Mouse (Mus musculus): ENCODE results near the gene Notch2.
A peak's percentile ranks its signal among the peaks of the same experiment; 100 is the strongest.

Gene Notch2

DNA sequence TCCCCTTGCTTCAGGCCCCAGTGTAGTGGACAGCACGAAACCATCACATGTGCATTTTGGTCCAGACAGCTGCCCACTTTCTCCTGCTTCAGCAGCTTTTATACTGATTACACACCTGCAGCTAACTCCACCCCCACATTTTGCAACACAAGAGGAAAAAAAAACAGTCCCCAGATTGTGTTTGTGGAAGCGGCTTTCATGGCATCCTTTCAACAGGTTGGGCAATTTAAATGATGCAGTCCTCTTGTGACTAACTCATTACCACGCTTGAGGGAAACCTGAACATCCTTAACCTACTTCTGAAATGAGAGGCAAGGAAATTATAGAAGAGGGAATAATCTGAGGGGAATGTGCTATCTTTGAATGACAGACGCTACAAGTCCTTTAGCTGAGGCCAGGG is 15.0 kb upstream of the Notch2 start:
- DNase-seq, result peak; percentile 15

DNA sequence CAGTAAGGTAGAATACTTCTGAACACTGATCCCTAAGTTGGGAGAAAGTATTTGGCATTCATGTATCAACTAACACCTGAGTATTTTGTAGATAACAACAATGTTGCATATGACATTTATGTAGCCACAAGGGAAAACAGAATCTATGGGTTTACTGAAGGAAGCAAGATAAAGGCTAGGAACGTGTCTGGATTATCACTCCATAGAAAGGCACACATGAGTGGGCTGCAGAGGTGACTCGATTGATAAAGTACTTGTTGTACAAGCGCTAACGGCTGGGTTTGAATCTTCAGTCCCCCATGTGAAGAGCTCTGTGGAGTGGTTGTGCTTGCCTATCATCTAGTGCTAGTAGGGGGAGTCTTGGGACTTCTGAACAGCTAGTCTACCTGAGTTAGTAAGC is 9.8 kb upstream of the Notch2 start:
- DNase-seq, result no peak

DNA sequence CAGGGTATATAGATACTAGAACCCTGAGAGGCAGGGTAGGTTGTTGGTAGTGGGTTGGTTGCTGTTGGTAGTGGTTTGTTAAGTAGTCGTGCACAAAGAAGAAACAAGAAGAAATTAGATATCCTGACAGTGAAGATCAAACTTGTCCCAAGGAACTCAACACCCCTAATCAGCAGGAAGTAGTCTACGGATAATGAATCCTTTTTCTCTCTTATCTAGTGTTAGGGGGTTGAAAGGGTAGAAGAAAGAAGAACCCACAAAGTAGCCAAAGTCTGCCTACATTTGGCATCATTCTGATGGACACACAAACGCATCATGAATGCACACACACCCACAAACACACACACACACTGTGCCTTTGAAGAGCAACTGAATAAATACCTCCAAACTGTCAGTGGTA is 9.1 kb upstream of the Notch2 start:
- no peak for DNase-seq

DNA sequence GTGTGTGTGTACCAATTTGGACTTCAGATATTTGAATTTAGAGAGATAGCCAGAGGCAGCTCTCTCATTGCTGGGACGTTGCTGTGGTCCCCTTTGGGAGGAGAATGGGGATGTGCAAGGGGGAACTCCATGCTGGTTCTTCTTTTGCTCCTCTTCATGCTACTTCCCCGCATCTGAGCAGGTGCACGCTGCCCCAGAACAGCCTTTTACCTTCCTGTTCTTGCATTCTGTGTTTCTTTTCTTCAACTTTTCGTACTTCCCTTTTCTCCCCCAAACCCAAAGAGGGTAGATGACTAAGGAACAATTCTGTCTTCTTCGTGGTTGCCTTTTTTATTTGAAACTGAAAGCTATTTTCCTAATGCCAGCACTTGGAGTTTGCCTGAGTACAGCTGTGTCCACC is 8.0 kb upstream of the Notch2 start:
- no peak for DNase-seq

DNA sequence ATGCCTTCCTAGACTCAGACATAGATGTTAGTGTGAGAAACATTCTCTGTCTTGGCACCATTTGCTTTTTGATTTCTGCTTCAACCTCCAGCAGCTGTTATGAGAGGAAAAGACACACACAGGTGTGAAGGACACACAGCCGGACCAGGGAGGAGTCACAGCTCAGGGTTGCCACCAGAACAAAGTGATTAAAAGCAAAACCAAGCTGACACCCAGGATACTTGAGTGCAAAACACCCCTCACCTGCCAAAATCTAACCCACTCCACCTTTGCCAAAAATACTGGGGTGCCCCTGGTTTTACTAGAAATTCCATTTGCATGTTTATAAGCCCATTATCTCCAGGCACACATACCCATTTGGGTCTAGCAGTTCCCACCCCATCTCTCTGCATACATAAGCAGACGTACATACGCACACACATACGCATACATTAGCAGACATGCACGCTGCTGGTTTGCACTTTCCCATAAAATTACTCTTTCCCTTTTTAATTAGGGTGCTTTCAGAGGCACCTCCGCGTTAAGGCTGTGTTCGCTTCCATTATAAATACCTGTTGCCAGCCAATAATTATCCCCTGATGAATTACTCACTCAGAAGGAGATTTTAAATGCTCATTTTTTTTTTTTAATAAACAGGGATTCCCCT is 7.2 kb upstream of the Notch2 start:
- no peak for DNase-seq

DNA sequence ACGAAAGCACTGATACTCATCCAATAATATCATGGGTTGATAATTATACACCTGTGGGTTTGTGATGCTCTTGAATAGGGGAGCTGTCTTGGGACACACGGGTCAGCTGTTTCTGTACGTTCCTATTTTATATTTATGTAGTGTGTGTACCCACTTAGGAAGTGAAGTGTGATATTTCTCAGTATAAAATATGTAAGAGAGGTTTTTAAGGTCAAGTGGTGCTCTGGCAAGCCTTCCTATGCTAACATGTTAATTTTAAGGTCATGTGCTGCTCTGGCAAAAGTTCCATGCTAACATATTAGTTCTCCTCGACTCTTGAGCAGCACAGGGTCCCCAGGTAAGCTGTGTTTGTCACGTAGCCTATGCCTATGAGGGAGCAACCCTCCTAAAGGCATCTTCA is 6.4 kb upstream of the Notch2 start:
- no peak for DNase-seq

DNA sequence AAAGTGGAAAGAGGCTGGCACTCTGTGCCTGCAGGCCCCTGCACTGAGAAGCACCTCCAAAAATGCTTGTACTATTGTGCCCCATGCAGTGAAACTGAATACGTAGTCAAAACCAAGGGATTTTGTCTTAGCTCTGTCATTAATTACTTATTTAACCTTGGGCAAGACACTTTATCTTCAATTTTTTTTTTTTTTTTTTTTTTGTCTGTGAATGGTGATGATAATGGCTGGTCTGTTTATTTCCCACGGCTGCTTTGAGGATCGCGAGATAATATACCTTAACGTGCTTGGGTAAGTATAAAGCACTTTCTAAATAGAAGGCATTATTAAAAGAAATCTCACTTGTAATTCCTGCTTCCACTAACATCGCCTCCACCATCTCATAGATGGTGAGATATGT is 5.2 kb upstream of the Notch2 start:
- DNase-seq, result no peak

DNA sequence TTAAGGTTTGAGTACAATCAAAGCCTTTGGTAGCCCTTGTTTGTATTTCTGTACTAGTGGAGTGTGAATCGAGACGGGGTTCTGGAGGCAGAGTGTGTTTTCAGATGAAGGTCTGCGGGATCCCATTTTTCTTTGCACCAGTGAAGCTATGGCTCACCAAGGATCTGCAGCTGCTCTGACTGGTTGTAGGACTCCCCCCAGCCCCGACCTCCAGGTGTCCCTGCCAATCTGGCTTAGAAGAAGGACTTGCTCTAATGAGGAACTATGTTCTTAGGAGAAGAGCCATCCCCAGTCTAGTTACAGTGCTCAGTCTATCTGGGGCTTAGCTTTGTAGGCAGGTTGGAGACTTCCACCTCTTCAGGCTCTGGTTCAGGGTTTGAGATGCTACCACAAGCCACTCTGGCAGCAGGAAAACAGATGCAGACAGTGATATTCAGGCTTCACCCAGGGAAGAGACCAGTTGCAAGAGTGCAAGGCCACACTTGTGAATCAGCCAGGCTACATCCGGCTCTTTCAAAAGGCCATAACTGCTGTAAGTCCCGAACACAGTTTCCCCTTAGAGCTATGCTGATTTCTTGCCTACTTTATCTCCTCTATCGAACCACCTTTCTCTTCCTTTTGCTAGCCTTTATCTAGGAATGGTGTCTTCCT is 4.0 kb upstream of the Notch2 start:
- no peak for DNase-seq

DNA sequence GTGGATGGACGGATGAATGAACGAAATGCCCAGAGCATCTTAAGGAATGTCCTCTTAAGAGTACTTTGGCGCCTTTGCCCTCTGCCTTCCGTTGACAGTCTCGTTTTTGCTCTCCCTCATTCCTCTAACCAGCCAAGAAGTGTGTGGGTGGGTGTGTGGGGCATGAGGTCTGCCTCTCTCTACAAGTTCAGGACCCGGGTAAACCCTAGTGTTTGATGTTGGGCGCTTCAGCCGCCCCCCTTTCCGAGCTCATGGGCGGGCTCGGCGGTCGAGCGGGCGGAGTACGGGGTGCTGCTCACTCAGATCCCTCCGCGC is 284 bp upstream of the Notch2 start:
- no peak for DNase-seq

DNA sequence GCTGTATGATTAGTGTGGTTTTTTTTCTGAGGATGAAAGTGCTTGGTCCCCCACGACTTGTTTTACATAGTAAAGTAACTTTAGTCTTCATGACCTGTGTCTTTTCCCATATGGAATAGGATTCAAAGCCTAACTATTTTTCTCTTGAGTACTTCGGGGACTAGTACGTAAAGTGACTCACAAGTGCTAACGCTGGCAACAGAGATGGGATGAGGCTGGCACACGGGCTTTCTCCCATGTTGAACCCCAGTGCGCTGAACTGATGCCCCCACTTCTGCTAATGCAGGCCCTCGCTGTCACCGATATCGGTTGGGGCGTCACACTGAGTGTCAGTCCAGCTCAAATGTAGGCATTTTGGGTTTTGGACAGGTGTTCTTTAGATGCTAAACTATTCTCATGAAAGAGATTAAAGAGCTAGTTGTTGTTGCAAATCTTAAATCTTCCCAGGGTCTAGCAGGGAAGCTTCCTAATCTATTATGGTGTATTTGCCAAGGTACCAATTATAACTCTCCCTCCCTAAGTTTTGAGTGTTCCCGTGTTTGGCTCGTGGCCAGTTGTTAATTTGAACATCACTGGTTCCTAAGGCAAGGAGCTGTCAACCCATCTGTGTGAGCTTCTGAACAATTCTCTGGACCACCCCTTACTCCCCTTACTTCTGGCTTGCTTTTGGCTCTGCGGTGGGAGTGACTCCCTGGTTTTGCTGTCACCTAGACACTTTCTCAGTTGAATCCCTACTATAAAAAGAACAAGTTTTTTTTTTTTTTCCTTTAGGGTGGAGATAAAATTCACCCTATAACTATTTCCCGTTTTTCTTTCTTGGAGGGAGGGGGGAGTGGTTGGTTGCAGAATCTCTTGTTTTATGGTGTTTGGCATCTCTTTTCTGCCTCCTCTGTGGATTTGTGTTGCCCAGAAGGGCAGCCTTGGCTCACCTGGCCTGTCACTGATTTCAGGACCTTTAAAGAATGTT is 2.2 kb downstream of the Notch2 start:
- DNase-seq, result no peak

DNA sequence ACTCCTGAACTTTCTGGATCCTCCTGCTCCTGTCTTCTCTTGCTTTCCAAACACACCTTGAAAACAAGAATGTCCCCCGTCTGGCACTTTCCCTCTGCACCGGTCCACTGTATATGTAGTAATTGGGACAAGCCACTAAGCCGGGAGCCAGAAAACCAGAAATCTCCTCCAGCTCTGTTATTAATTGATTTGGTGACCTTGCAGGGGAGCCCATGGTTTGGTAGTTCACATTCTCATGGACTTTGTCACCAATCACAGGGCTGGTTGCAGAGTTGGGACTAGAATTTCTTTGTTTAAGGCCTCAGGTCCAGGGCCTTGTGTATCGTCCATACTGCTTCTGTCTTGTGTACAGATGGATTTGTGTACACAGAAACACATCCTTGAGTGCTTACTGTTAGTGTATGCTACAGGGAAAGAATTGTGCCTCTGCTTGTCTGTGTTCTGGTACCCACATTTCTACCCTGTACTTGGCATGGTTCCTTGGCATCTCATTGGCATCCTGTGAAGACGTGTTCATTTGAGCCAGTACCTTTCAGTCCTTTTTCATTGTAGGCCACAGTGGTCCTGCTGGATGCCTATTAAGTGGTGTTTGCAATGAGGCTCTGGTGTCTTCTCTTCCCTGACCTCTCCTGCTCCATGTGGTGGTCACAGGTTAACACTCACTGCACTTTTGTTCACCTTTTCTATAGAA is 3.7 kb downstream of the Notch2 start:
- no peak for DNase-seq

DNA sequence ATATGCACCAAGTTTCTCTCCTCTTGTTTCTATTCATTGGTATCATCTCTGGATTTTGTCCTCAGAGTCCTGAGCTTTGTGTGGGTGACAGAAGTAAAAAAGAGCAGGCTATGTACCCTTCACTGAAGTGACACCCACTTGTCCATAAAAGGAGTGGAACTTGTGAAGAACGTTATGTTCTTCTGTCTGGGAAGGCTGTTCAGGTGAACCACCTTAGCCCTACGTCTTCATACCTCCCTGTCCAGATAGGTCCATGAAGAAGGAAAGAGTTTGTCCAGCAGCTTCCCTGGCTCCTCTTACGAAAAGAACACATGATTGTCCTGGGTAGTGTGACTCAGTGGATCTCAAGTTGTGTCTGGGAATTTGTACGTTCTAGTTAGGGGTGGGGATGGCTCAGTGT is 4.9 kb downstream of the Notch2 start:
- no peak for DNase-seq

DNA sequence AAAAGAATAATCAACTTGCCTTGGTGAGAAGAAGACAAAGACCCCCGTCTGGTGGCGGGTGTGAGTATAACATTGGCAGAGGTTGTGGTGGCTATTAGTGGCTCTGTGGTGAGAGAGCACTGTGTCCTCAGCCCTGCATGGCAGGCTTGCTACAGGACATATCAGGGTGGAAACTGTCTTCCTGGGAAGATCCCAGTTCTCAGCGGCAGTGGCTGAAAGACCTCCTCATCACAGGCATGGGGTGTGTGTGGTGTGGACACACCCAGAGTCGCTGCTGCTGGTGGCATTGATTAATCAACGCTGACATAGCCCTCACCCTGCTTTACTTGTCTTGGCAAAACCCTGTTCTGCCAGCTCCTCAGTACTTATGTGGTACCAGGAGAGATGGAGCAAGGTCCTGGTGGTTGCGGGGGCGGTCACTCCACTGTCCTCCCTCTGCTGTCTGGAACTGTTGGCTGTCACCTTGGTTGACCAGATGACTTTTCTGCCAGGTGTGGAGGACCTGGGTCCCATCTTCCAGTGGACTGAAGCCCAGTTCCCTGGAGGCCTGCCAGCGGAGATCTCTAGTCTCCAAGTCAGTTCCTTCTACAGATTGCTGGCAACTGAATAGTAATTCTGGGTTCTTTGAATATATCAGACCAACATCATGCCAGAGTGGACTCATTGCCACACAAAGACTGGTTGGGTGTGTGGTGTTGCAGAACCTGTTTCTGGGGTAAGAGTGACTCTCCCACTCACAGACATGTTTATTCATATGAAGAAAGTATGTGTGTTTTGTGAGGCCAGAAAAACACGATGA is 7.3 kb downstream of the Notch2 start:
- DNase-seq, result no peak

DNA sequence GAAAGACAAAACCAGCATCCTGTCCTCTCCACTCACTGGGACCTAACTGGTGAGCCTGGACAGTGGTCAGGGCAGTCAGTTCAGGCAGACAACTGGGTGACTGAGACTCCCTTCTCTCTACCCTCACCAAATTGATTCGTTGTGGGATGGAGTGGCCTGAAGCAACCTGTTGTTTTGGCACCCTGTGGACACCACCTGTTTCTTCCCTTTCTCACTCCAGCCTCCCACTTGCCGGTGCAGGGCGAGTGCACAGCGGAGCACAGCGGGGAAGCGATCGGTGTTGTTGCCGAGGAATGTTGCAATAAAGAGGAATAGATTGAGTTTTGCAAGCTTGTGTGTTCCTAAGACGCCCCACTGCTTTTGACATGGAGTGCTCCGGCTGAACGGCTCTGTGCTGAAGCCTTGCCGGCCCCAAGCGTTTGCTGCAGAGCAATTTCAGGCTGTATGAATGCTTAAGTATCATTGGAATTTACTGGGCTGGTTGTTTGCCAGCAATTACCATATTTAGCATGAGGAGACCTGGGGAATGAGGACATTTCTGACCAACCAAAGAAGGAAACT is 11.0 kb downstream of the Notch2 start:
- DNase-seq, result peak; percentile 26

DNA sequence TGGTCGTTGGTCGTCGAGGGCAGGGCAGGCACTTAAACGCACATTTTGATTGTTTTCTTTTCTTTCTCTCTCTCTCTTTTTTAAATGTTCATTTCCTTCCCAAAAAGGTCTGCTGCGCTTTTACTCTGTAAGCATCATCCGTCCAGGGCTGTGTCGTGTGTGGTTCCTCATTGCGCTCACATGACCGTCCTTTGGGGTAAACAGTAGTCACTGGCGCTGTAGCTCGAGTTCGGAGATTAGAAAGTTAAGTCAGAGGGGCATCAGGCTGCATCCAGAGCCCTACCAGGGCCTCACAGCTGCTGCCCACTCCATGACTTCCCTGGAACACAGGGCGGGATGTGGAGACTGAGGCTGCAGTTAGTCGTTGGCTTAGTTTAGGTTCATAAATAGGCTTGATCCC is 12.2 kb downstream of the Notch2 start:
- no peak for DNase-seq

DNA sequence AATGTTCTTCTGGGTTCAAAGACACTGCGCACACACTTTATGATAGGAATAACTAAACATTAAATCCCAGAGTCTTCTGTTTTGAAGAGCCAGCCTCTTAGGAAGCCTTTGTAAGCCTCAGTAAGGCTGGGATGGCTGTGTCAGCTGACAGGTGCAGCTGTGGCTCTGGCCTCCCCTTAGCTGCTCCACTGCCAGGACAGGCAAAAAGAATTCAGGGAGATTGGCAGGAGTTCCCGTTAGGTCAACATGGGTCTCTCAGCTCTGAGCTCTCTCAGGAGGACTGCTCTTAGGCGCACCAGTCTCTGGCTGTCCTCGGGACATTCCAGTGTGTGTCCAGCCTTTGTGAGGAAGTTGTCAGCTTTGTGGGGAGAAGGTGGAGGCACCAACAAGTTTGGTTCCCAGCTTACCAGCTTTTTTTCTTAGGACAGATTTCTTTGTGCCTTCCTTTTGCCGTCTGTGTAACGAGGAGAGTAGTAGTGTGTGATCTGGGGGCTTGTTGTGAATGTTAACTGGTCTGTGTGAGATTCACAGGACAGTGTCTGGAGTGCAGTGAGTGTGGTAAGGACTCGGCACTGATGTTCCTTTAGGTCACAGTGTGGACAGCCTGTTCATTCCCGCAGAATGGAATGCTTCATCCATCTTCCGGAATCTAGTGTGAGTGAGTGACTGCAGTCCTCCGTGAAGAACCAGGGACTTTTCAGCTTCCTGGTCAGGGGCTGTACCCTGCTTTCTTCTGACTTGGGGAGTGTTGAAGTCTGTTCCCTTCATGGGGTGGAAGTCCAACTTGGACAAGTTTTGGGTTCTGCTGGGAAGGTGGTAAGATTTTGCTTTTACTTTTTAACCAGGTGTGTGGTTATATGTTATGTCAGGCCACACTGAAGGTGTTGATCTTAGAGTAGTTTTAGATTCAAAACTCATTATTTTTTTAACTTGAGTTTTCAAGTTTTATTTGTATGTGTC is 12.9 kb downstream of the Notch2 start:
- DNase-seq, result no peak

DNA sequence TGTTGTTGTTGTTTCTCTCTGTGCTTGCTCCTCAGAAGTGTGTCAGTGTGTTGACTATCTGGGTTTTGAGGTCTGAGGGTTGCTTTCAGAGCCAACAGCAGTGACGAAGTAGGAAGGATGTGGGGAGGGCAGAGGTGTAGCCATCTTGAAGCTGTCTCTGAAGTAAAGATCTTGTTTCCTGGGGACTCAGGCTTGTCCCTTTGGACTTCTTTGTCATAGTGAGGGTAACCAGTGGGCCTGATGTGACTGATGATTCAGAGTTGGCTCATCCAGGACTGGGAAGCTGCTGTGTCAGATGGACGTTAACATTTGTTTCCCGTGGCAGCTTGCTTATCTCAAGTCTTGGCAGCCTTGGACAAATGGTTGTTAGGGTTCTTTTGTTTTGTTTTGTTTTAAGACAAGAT is 14.0 kb downstream of the Notch2 start:
- no peak for DNase-seq

DNA sequence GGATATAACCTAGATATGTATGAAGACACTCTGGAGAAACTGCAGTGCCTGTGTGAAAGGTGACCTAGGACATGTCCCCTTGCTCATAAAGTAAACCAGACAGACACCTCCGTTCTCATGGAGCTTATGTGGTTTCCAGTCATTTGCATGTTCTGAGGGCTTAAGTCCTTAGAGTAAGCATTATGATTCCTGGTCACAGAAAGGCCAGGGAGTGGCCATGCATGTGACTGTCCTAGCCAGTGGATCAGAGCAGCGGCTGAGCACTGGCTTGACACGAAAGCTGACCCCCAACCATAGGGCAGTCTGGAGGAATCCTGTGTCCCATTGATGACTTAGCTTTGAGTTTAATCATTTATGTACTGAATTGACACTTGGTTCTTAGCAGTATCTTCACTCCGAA is 14.7 kb downstream of the Notch2 start:
- no peak for DNase-seq

DNA sequence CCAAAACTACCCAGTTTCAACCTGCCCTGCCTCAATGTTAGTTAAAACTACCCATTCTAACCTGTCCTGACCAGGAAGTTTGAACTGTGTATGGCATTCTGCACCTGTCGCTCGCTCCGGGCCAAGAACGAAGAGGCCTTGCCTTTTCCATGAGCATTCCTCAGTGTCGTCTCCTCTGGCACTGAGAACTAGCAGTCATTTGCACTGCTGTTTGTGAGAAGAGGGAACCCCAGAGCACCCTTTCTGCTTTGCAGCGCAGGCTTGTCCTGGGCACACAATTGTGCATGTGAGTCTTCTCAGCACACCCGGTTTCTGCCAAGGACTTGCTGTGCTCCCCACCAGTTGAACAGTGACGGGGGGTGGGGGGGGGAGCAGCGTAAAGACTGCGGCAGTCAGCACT is 15.6 kb downstream of the Notch2 start:
- DNase-seq, result no peak

DNA sequence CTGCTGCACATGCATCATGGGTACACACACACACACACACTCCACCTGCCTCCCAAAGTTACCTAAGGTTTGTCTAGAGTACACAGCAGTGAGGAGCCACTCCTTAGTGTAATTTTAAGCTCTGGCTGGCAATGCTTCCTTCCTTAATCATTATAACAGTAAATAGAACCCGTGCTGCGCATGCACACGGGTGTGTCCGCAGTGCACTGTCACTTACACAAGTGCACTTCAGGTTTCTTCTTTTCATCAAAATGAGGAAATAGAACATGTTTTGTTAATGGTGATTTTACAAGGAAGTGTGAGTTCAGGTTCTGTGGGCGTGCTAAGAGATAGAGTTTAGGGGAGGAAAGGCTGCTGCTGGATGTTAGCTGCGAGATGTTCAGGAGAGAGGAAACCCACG is 17.8 kb downstream of the Notch2 start:
- no peak for DNase-seq

DNA sequence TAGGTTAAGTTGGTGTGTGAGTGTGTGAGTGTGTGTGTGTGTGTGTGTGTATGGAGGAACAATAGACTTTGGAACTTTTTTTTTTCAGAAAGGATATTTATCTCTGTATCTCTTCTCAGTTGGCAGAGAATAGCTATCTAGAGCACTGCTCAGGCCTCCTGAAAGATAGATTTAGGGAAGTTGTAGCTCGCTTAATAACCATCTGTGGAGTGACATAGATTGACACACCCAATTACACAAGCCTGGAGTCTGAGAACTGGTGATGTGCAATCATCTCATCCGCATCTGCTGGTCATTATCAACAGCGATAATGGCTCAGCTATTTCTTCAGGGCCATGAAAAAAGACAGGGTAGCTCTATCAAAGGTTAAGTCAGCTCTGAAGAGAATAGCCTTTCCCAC is 18.9 kb downstream of the Notch2 start:
- DNase-seq, result no peak
